Comparison of ENCODE assay signal across 19 mouse cellular contexts in genomic region chr2:70399441-70400115, GRCm38 (mm10).
DNase-seq lines count a peak whose midpoint lies in the region; ATAC-seq lines count a peak whose summit lies in the region.
"Had no signal": no experiment of that assay in that cellular context is flagged by ENCODE, and none has a peak within 500 bp of the region (broad histone marks: within the 10 kb centered on the region; RNA-seq: fewer than 3 reads in every experiment).

No protein-coding gene starts in this region.

- no peaks in the 10 kb centered on the region for H3K9me3 ChIP-seq in midbrain, embryonic 11.5 days (ENCODE audit: control insufficient read depth, low read length)
- no peaks in the 10 kb centered on the region for H3K9me3 ChIP-seq in midbrain, embryonic 13.5 days
- H3K9me3 ChIP-seq: heart, embryonic 13.5 days; liver, embryonic 12.5 days; midbrain, embryonic 12.5 days had no signal

- 70% methylated on average over 15 of the region's 15 CpGs for WGBS in midbrain, embryonic 11.5 days
- 73% methylated on average over 15 of the region's 15 CpGs for WGBS in midbrain, embryonic 13.5 days

- no peak overlapping the region for H3K4me2 ChIP-seq in midbrain, embryonic 11.5 days
- H3K4me2 ChIP-seq in midbrain, embryonic 13.5 days (replicated peaks), result no peak overlapping the region
- H3K4me2 ChIP-seq: heart, embryonic 13.5 days; liver, embryonic 12.5 days; lung, embryonic 14.5 days; midbrain, embryonic 12.5 days had no signal

- H3K4me3 ChIP-seq in midbrain, embryonic 11.5 days (ENCODE audit: low read depth, low read length), result no peak overlapping the region
- no peak overlapping the region for H3K4me3 ChIP-seq in midbrain, embryonic 13.5 days (replicated peaks)
- H3K4me3 ChIP-seq: heart, embryonic 13.5 days; liver, embryonic 12.5 days; midbrain, embryonic 12.5 days; myocyte had no signal

- no peaks in the 10 kb centered on the region for H3K36me3 ChIP-seq in midbrain, embryonic 11.5 days (ENCODE audit: control insufficient read depth, insufficient read depth, low read length)
- no peaks in the 10 kb centered on the region for H3K36me3 ChIP-seq in midbrain, embryonic 13.5 days
- H3K36me3 ChIP-seq: heart, embryonic 13.5 days; liver, embryonic 12.5 days; midbrain, embryonic 12.5 days had no signal

- no peaks in the 10 kb centered on the region for H3K27me3 ChIP-seq in midbrain, embryonic 11.5 days (ENCODE audit: control insufficient read depth, insufficient read depth, low read length)
- H3K27me3 ChIP-seq in midbrain, embryonic 13.5 days, result 0 out of 2 replicates have a peak, but pooled peaks cover 5% of the 10 kb centered on the region
- H3K27me3 ChIP-seq: heart, embryonic 13.5 days; liver, embryonic 12.5 days had no signal

- H3K9ac ChIP-seq in midbrain, embryonic 11.5 days (ENCODE audit: low read length), result no peak overlapping the region
- no peak overlapping the region for H3K9ac ChIP-seq in midbrain, embryonic 13.5 days (replicated peaks)
- H3K9ac ChIP-seq: heart, embryonic 13.5 days; liver, embryonic 12.5 days; lung, embryonic 14.5 days; midbrain, embryonic 12.5 days had no signal

- no peak for ATAC-seq in midbrain, embryonic 11.5 days (ENCODE audit: low FRiP score)
- no peak for ATAC-seq in midbrain, embryonic 13.5 days
- ATAC-seq: liver, embryonic 12.5 days had no signal

- H3K27ac ChIP-seq in midbrain, embryonic 11.5 days (ENCODE audit: low read depth, low read length), result no peak overlapping the region
- H3K27ac ChIP-seq in midbrain, embryonic 13.5 days, result no peak overlapping the region
- H3K27ac ChIP-seq: heart, embryonic 13.5 days; liver, embryonic 12.5 days; midbrain, embryonic 12.5 days had no signal

- DNase-seq in gastrocnemius, postnatal 14 days, result peak; percentile 6
- DNase-seq in gastrocnemius, adult 8-10 months (ENCODE audit: low spot score in 2 of 2), result no peak
- peak; percentile 79 for DNase-seq in midbrain, embryonic 11.5 days (ENCODE audit: low spot score, missing footprints)
- DNase-seq in kidney, adult 9 months, result peak; percentile 38
- no peak for DNase-seq in thymus, postnatal 14 days
- DNase-seq in layer of hippocampus, adult 9-11 months, result no peak
- no peak for DNase-seq in urinary bladder, postnatal 10 days (ENCODE audit: low spot score)
- DNase-seq: cerebellum, adult 9-10 months; heart, postnatal 4 days; lung, embryonic 14.5 days; lung, postnatal 4 days; retina, postnatal 1 day; spleen, adult 18-20 months; thymus, adult 18-20 months had no signal

- intact Hi-C loops in gastrocnemius, postnatal 14 days (cut with DNase I; ENCODE audit: low total_unique reads), result no loop called here

- no peaks in the 10 kb centered on the region for H3K4me1 ChIP-seq in midbrain, embryonic 11.5 days (ENCODE audit: control insufficient read depth, insufficient read depth, low read length)
- H3K4me1 ChIP-seq in midbrain, embryonic 13.5 days (replicated peaks), result 0 out of 2 replicates have a peak, but pooled peaks cover 4% of the 10 kb centered on the region
- H3K4me1 ChIP-seq: heart, embryonic 13.5 days; liver, embryonic 12.5 days had no signal

Comparison
In these comparisons a context has a peak if more than half of its experiments do, and no peak if none do; other contexts are left out.
1. DNase-seq: peak in gastrocnemius, postnatal 14 days (single experiment), midbrain, embryonic 11.5 days (single experiment) and kidney, adult 9 months (single experiment); none in gastrocnemius, adult 8-10 months (0 of 2), thymus, postnatal 14 days (single experiment), layer of hippocampus, adult 9-11 months (single experiment) and urinary bladder, postnatal 10 days (single experiment).